Mouse (Mus musculus): ENCODE measurements around the gene Psmb2.

GRCm38 (mm10) chr4:126637446-126637845 is 40.0 kb upstream of the Psmb2 start:
- TF ChIP-seq CTCF (IDR thresholded peaks at IDR 0.05; ENCODE audit: borderline replicate concordance, insufficient read depth, low read depth, low read length) (no peak), POLR2A (IDR thresholded peaks at IDR 0.05; ENCODE audit: borderline replicate concordance, insufficient read depth, low read length) (no peak)

Data from cerebellum, adult 2 months (tissue).